Mouse (Mus musculus) heart, embryonic 14.5 days (tissue): ENCODE results near the gene Rsph14. TPM values are rescaled to one million over a fixed set of nuclear protein-coding genes. Genes with fewer than 3 reads are reported as not detected.

Source experiments
- ATAC-seq: fragments of 200-750 bp; cut with Nextera tagmentation; 2 replicates; pipeline ENCODE4 v1.8.0; 2017; ENCODE audit warnings: low read depth, moderate TSS enrichment; ENCODE audit not compliant: insufficient number of reproducible peaks, insufficient read depth, low FRiP score
- H3K27ac ChIP-seq, 2 experiments: fragments of 200-500 bp in 1 of 2; fragments of 300-500 bp in 1 of 2; sonication (generic) in 1 of 2; replicated peaks in 1 of 2; 2 replicates each; pipeline ENCODE4 v1.5.1; 2012 to 2014; ENCODE audit warnings: low read depth in 2 of 2, low read length in 2 of 2, control low read depth in 1 of 2, mild to moderate bottlenecking in 1 of 2, mixed read lengths in 1 of 2; ENCODE audit not compliant: control insufficient read depth in 1 of 2, insufficient read depth in 1 of 2
- H3K27me3 ChIP-seq: fragments of 300-500 bp; sonication (generic); 2 replicates; pipeline ENCODE4 v1.6.1; 2014; ENCODE audit warnings: mild to moderate bottlenecking, low read length, control low read depth; ENCODE audit not compliant: control insufficient read depth, insufficient read depth
- H3K36me3 ChIP-seq: fragments of 300-500 bp; sonication (generic); 2 replicates; pipeline ENCODE4 v1.6.1; 2014; ENCODE audit warnings: mild to moderate bottlenecking, control low read depth, low read length, mixed read lengths; ENCODE audit not compliant: control insufficient read depth, insufficient read depth
- H3K4me1 ChIP-seq, 2 experiments: fragments of 200-500 bp in 1 of 2; fragments of 300-500 bp in 1 of 2; sonication (generic) in 1 of 2; 2 replicates each; pipeline ENCODE4 v1.6.1; 2012 to 2014; ENCODE audit warnings: low read length in 2 of 2, control low read depth in 1 of 2, mixed read lengths in 1 of 2; ENCODE audit not compliant: control insufficient read depth in 2 of 2, insufficient read depth in 2 of 2
- H3K4me2 ChIP-seq: fragments of 300-500 bp; sonication (generic); 2 replicates; pipeline ENCODE4 v1.6.1; 2014; ENCODE audit warnings: mild to moderate bottlenecking, low read length
- H3K4me3 ChIP-seq, 2 experiments: fragments of 200-500 bp in 1 of 2; fragments of 300-500 bp in 1 of 2; sonication (generic) in 1 of 2; 2 replicates each; pipeline ENCODE4 v1.5.1; 2012 to 2014; ENCODE audit warnings: low read length in 2 of 2, mild to moderate bottlenecking in 2 of 2, control low read depth in 1 of 2, low read depth in 1 of 2, moderate library complexity in 1 of 2; ENCODE audit not compliant: control insufficient read depth in 1 of 2, insufficient read depth in 1 of 2
- H3K9ac ChIP-seq: fragments of 300-500 bp; sonication (generic); 2 replicates; pipeline ENCODE4 v1.6.1; 2014; ENCODE audit warnings: mild to moderate bottlenecking, low read length
- H3K9me3 ChIP-seq: fragments of 300-500 bp; sonication (generic); 2 replicates; pipeline ENCODE4 v1.6.1; 2016; ENCODE audit warnings: low read length, control low read depth; ENCODE audit not compliant: control insufficient read depth
- WGBS: fragments of 180-500 bp; shearing (Covaris S2); extraction: QIAGEN DNeasy Blood & Tissue Kit; methylation state at CpG from one replicate; pipeline ENCODE4 v1.1.7; 2014; 5-methylcytosine and 5-hydroxymethylcytosine counted together
- polyA plus RNA-seq: library from polyadenylated mRNA; unstranded; fragments of >200 nt; fragmentation: Nextera tagmentation; extraction: Ambion mirVana; gene quantifications from 2 replicates; pipeline ENCODE4 v1.2.1, GENCODE M21; 2014

The Rsph14 gene
- polyA plus RNA-seq, 1 experiment from 2014 or later: not detected

DNA sequence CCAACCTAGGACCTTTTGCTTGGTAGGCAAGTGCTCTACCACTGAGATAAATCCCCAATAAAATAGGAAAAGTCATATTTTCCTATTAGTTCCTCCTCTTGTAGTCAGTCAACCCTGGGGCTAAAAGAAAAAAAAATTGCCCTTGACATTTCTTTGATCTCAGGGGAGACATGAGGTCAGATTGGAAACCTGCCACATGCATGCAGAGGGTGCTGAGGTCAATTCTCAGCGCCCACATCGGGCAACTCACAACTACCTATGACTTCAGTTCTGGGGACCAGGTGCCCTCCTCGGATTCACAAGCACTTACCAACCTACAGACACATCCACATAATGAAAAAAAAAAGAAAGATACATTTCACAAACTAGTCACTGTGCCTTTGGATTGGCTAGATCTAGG is 2.2 kb downstream of the Rsph14 start:
- H3K9ac ChIP-seq: no peak overlapping the region
- peaks cover 4 to 6% of the 10 kb centered on the region in 2 experiments; a peak in 2 of 4 replicates for H3K4me1 ChIP-seq
- no peak overlapping the region for H3K4me3 ChIP-seq
- no peak for ATAC-seq
- no peaks in the 10 kb centered on the region for H3K9me3 ChIP-seq
- no peaks in the 10 kb centered on the region for H3K27me3 ChIP-seq
- no peaks in the 10 kb centered on the region for H3K36me3 ChIP-seq
- no peak overlapping the region for H3K27ac ChIP-seq
- 70% methylated on average over 3 of the region's 3 CpGs for WGBS
- no peak overlapping the region for H3K4me2 ChIP-seq

DNA sequence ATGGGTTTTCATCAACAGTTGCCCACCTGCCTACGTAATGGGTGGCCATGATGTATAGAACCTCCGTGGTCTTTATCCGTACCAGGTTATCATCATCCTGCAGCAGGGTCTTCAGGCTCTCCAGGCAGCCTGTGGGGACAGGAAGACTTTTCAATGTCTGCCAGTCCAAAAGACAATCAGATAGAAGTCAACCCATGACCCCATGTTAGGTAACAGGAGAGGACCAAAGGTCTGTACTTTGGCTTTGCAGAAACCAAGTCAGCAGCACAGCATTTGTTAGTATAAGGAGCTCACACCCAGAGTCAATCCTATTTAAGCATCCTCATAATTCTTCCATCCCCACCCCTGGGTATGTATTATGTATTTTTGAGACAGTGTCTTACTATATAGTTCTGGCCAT is 2.7 kb downstream of the Rsph14 start:
- WGBS: 90% methylated on average over 3 of the region's 3 CpGs

DNA sequence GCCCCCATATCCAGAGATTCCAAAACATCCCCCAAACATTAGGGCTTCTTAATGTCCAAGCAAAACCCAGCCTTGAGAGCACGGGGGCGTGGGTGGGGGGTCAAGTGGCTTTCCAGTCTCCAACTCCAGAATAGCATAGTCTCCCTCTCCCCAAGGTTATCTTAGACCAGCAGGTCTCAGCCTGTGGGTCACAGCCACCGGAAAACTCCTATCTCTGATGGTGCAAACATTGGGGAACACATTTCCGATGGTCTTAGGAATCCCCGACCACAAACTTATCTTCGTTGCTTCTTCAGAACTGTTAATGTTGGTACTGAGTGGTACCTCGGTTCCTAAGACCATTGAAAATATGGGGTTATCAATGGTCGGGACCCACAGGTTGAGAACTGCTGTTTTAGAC is 3.6 kb downstream of the Rsph14 start:
- Histone ChIP-seq H3K27me3 (no peaks in the 10 kb centered on the region), H3K4me1 (peaks cover 4 to 6% of the 10 kb centered on the region in 2 experiments; a peak in 2 of 4 replicates), H3K9ac (no peak overlapping the region), H3K27ac (no peak overlapping the region), H3K9me3 (no peaks in the 10 kb centered on the region), H3K36me3 (no peaks in the 10 kb centered on the region), H3K4me2 (no peak overlapping the region), H3K4me3 (no peak overlapping the region)
- WGBS: 71% methylated on average over 8 of the region's 8 CpGs
- no peak for ATAC-seq

More for the DNA sequence above, 2.7 kb downstream of the Rsph14 start:
- Histone ChIP-seq H3K9ac (no peak overlapping the region), H3K4me3 (no peak overlapping the region), H3K27me3 (no peaks in the 10 kb centered on the region), H3K27ac (no peak overlapping the region), H3K9me3 (no peaks in the 10 kb centered on the region), H3K36me3 (no peaks in the 10 kb centered on the region), H3K4me1 (peaks cover 4 to 6% of the 10 kb centered on the region in 2 experiments; a peak in 2 of 4 replicates), H3K4me2 (no peak overlapping the region)
- no peak for ATAC-seq

DNA sequence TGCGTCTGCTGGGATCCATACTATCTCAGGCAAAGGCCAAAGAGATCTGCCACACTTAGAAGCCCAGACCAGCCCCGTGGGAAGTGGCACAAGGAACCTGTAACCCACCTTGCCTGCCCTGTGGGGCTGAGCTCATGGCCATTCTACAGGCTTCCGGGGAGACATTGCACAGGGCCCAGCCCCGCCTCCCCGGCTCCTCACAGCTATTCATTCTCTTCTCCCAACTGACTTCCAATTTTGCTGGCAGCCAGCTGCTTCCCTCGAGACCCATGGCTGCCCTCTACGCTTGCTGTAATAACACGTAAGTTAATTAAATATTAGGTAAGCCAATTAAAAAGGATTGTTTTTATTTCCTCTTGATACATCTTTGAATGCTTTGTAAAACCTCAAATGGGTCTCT is 5.9 kb downstream of the Rsph14 start:
- ATAC-seq: no peak
- no peak overlapping the region for H3K4me3 ChIP-seq
- H3K9me3 ChIP-seq: peaks cover 5% of the 10 kb centered on the region; the same call in 1 of the 2 replicates
- no peaks in the 10 kb centered on the region for H3K36me3 ChIP-seq
- no peak overlapping the region for H3K4me2 ChIP-seq
- no peaks in the 10 kb centered on the region for H3K4me1 ChIP-seq
- H3K27ac ChIP-seq: no peak overlapping the region
- no peak overlapping the region for H3K9ac ChIP-seq
- peaks cover 6% of the 10 kb centered on the region; the same call in 1 of the 2 replicates for H3K27me3 ChIP-seq
- WGBS: 70% methylated on average over 8 of the region's 8 CpGs

DNA sequence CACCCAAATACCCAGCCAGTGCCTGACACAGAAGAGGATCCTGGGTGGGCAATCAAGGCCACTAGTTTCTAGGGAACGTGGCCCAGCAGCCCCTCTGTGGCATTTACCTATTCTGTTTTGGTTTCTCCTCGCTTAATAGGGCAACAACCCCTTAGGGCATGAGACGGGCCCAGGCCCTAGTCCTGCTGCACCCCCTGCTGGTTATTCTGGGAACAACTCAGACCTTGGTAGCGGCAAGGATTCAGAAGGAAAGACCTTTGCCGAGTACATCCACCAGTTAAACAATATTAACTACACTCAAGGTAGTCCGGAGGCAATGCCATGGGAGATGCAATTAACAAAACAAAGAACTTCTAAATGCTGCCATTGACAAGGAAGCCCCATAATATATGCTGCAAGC is 11.2 kb downstream of the Rsph14 start:
- 10% methylated on average over 6 of the region's 6 CpGs for WGBS
- Histone ChIP-seq H3K27ac (no peak overlapping the region), H3K4me3 (no peak overlapping the region), H3K4me2 (no peak overlapping the region), H3K4me1 (no peaks in the 10 kb centered on the region), H3K9me3 (peaks cover 5% of the 10 kb centered on the region; the same call in 1 of the 2 replicates), H3K27me3 (peaks cover 6% of the 10 kb centered on the region; the same call in 1 of the 2 replicates), H3K36me3 (no peaks in the 10 kb centered on the region), H3K9ac (no peak overlapping the region)
- no peak for ATAC-seq

DNA sequence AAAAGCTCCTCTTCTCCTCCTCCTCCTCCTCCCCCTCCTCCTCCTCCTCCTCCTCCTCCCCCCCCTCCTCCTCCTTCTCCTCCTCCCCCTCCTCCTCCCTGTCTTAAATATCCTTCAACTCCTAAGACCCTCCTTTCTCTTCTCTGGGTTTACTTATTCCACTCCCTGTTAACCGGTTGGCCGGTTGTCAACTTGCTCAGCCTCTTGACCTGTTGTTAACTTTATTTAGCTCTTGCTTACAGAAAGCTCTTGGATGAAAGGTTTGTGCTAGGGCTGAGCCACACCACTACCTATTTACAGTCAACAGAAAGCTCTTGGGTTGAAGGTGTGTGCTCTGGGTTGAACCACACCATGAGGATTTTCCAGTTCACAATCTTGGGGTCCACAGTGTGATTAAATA is 12.1 kb downstream of the Rsph14 start:
- Histone ChIP-seq H3K4me2 (no peak overlapping the region), H3K9ac (no peak overlapping the region), H3K36me3 (no peaks in the 10 kb centered on the region), H3K27ac (no peak overlapping the region), H3K4me1 (no peaks in the 10 kb centered on the region), H3K4me3 (no peak overlapping the region), H3K27me3 (peaks cover 6% of the 10 kb centered on the region; the same call in 1 of the 2 replicates), H3K9me3 (peaks cover 5% of the 10 kb centered on the region; the same call in 1 of the 2 replicates)
- ATAC-seq: no peak
- WGBS: 33% methylated on average over 1 of the region's 2 CpGs

DNA sequence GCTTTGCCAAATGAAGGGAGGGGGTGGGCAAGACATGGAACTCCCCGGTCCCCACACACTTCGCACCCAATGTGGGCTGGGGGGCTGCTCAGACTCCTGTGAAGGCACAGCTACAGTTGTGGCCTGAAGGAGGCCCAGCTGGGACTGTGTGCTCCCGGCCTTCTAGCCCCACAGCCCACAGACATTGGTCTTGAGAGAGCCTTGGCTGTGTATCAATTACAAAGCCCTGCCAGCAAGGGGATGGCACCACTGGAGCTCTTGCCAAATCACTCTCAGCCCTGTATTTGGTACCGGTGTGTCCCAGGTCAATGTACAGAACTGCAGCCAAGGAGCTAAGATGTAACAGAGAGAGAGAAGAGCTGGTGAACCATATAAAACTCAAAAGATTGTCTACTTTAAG is 15.9 kb downstream of the Rsph14 start:
- no peak for ATAC-seq

DNA sequence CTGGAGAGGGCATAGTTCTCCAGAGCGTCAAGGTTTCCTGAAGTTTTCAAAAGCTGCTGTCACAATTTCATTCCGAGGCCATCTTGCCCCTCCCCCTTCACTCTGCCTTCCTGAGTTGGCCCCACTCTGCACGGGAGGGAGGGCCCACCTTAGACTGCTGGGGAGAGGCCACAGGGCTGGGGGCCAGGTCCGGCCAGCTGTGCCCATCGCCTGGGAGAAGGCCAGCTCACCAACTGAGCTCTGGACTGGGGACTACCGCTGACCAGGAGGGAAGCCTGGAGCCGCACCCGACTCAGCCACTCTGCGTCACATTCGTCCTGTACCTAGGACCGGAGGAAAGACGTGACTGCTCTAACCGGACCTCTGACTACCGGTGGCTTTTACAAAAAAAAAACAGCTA is 16.9 kb downstream of the Rsph14 start:
- H3K4me2 ChIP-seq: no peak overlapping the region
- 70% methylated on average over 14 of the region's 14 CpGs for WGBS

More for the DNA sequence above, 15.9 kb downstream of the Rsph14 start:
- Histone ChIP-seq H3K4me3 (no peak overlapping the region), H3K36me3 (no peaks in the 10 kb centered on the region), H3K9me3 (no peaks in the 10 kb centered on the region), H3K27ac (no peak overlapping the region), H3K27me3 (no peaks in the 10 kb centered on the region), H3K4me2 (no peak overlapping the region), H3K4me1 (no peaks in the 10 kb centered on the region), H3K9ac (no peak overlapping the region)
- WGBS: 83% methylated on average over 4 of the region's 4 CpGs

More for the DNA sequence above, 16.9 kb downstream of the Rsph14 start:
- Histone ChIP-seq H3K4me1 (no peaks in the 10 kb centered on the region), H3K4me3 (no peak overlapping the region), H3K27me3 (no peaks in the 10 kb centered on the region), H3K9ac (no peak overlapping the region), H3K27ac (no peak overlapping the region), H3K36me3 (no peaks in the 10 kb centered on the region), H3K9me3 (no peaks in the 10 kb centered on the region)
- no peak for ATAC-seq
